Mouse (Mus musculus) stomach, embryonic 14.5 days (tissue): ENCODE results near the gene Setdb1. TPM values are rescaled to one million over a fixed set of nuclear protein-coding genes. Genes with fewer than 3 reads are reported as not detected.
A peak's percentile ranks its signal among the peaks of the same experiment; 100 is the strongest.
"Not testable (repeated sequence)": the region's sequence is repeated elsewhere in the genome, so short reads cannot be mapped to it uniquely, and the experiment has no call there.

ENCODE experiments used
- ATAC-seq: fragments of 200-750 bp; cut with Nextera tagmentation; 2 replicates; pipeline ENCODE4 v1.8.0; 2017; ENCODE audit warnings: low read depth, moderate TSS enrichment; ENCODE audit not compliant: insufficient number of reproducible peaks, insufficient read depth, low FRiP score
- H3K27ac ChIP-seq: fragments of 300-500 bp; sonication (generic); 2 replicates; pipeline ENCODE4 v1.5.1; 2014; ENCODE audit warnings: mild to moderate bottlenecking, low read length, moderate library complexity, mixed read lengths
- H3K27me3 ChIP-seq: fragments of 300-500 bp; sonication (generic); 2 replicates; pipeline ENCODE4 v1.6.1; 2014; ENCODE audit warnings: low read length, control low read depth, mixed read lengths; ENCODE audit not compliant: control insufficient read depth, insufficient read depth
- H3K36me3 ChIP-seq: fragments of 300-500 bp; sonication (generic); 2 replicates; pipeline ENCODE4 v1.6.1; 2014; ENCODE audit warnings: mild to moderate bottlenecking, control low read depth, low read length, moderate library complexity, mixed read lengths; ENCODE audit not compliant: control insufficient read depth, insufficient read depth
- H3K4me1 ChIP-seq: fragments of 300-500 bp; sonication (generic); 2 replicates; pipeline ENCODE4 v1.6.1; 2014; ENCODE audit warnings: low read length, control low read depth, mixed read lengths; ENCODE audit not compliant: control insufficient read depth, insufficient read depth
- H3K4me2 ChIP-seq: fragments of 300-500 bp; sonication (generic); replicated peaks from 2 replicates; pipeline ENCODE4 v1.6.1; 2014; ENCODE audit warnings: low read depth, low read length, control low read depth
- H3K4me3 ChIP-seq: fragments of 300-500 bp; sonication (generic); 2 replicates; pipeline ENCODE4 v1.5.1; 2014; ENCODE audit warnings: low read depth, low read length, control low read depth
- H3K9ac ChIP-seq: fragments of 300-500 bp; sonication (generic); replicated peaks from 2 replicates; pipeline ENCODE4 v1.6.1; 2014; ENCODE audit warnings: low read depth, mild to moderate bottlenecking, control low read depth, low read length, moderate library complexity, mixed read lengths
- H3K9me3 ChIP-seq: fragments of 300-500 bp; sonication (generic); 2 replicates; pipeline ENCODE4 v1.6.1; 2016; ENCODE audit warnings: low read depth, low read length, control low read depth; ENCODE audit not compliant: control insufficient read depth
- whole genome bisulfite sequencing: fragments of 180-500 bp; shearing (Covaris S2); extraction: QIAGEN DNeasy Blood & Tissue Kit; methylation state at CpG from one replicate; pipeline ENCODE4 v1.1.7; 2014; 5-methylcytosine and 5-hydroxymethylcytosine counted together
- polyA plus RNA-seq: library from polyadenylated mRNA; unstranded; fragments of >200 nt; fragmentation: Nextera tagmentation; extraction: Ambion mirVana; gene quantifications from 2 replicates; pipeline ENCODE4 v1.2.1, GENCODE M21; 2014

Gene Setdb1
- polyA plus RNA-seq, 1 experiment from 2014 or later, result 50.8 TPM

DNA sequence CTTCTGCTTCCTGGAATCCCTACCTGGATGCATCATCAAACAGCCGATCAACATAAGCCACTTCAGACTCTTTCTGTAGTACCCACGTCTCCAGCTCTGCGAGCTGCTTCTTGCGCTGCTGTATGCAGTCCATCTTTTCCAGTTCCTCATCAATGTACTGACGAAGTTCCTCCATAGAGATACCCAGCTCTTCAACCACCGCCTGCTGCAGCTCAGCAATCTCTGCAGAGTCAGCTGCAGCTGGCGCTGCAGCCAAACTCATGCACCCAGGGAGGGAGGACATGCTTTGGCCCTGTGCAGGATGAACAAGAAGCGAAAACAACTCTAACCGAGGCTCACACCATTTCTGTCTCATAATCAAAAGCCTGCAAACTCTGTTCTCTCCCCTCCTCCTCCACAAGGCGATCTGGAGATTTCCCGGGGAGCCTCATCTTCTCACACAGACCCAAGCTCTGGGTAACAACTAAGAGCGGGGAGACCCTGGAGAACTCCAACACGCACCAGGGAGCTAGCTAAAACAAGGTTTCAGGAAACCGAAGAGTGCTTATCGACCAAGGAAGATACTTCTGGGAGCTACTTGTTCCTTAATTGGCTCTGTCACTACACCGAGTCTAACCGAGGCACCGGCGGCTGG, 974 bp downstream of the Setdb1 start:
- Histone ChIP-seq H3K4me3 (peak overlapping the region; percentile 42; the same call in 1 of the 2 replicates), H3K36me3 (peaks cover 17% of the 10 kb centered on the region), H3K9ac (0 out of 2 replicates have a peak overlapping the region, but pooled peaks have one; percentile 33)
- H3K27me3 ChIP-seq, ATAC-seq, H3K9me3 ChIP-seq, H3K4me1 ChIP-seq, H3K27ac ChIP-seq, H3K4me2 ChIP-seq: not testable (repeated sequence)
- 26% methylated on average over 8 of the region's 19 CpGs for WGBS

DNA sequence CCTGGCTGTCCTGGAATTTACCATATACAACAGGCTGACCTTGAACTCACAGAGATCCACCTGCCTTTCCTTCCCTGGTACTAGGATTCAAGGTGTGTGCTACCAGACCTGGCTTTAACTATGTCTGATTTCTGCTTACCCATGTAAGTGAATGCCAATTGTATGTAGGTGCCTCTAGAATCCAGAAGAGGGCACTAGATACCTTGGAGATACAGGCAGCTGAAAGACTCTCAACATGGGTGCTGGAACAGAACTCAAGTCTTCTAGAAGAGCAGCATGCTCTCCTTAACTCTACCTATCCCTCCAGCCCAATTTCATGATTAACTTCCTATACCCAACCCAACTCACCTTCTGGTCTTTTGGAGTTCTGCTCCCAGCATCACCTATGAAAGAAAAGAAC, 7.5 kb downstream of the Setdb1 start:
- H3K36me3 ChIP-seq, result peaks cover 57% of the 10 kb centered on the region
- no peak for ATAC-seq

DNA sequence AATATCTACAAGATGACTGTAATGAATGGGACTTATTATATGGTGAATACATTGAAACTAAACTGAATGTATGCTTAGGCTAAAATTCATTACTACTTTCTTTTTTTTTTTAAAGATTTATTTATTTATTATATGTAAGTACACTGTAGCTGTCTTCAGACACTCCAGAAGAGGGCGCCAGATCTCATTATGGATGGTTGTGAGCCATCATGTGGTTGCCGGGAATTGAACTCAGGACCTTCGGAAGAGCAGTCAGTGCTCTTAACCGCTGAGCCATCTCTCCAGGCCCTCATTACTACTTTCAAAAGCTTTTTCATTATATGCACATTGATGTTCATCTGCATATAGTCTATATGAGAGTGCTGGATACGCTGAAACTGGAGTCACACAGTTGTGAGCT, 8.7 kb downstream of the Setdb1 start:
- peaks cover 57% of the 10 kb centered on the region for H3K36me3 ChIP-seq

More for the DNA sequence above, 7.5 kb downstream of the Setdb1 start:
- no peak overlapping the region for H3K27ac ChIP-seq
- no peaks in the 10 kb centered on the region for H3K9me3 ChIP-seq
- H3K27me3 ChIP-seq, result no peaks in the 10 kb centered on the region
- no peaks in the 10 kb centered on the region for H3K4me1 ChIP-seq
- no peak overlapping the region for H3K4me3 ChIP-seq
- H3K9ac ChIP-seq, result no peak overlapping the region
- no peak overlapping the region for H3K4me2 ChIP-seq

DNA sequence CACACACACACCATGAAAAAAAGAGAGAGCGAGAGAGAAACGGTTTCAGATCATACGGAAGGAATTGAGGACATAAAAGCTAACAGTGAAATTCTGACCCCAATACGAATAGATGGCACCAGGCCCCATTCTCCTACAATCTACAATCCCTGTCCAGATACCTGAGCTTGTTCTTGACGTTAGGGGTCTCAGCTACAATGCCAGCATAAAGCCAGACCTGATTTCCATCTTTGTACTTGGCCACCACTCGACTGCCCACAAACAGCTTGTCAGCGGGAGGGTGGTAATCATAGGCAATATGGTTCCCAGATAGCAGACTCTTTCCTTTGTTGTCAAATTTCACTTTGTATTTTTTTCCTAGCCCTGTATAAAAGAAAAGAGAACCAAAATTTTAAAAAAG, 10.5 kb downstream of the Setdb1 start:
- no peaks in the 10 kb centered on the region for H3K27me3 ChIP-seq
- no peaks in the 10 kb centered on the region for H3K9me3 ChIP-seq
- H3K4me3 ChIP-seq, result no peak overlapping the region
- 91% methylated on average over 7 of the region's 7 CpGs for WGBS
- H3K27ac ChIP-seq, result no peak overlapping the region
- peaks cover 58% of the 10 kb centered on the region for H3K36me3 ChIP-seq
- H3K4me1 ChIP-seq, result no peaks in the 10 kb centered on the region
- H3K4me2 ChIP-seq, result no peak overlapping the region
- no peak for ATAC-seq
- H3K9ac ChIP-seq, result no peak overlapping the region

More for the DNA sequence above, 8.7 kb downstream of the Setdb1 start:
- H3K27me3 ChIP-seq, H3K9ac ChIP-seq, H3K4me1 ChIP-seq, ATAC-seq, H3K9me3 ChIP-seq, H3K4me3 ChIP-seq, H3K4me2 ChIP-seq, H3K27ac ChIP-seq: not testable (repeated sequence)
- WGBS, result 93% methylated on average over 5 of the region's 5 CpGs

DNA sequence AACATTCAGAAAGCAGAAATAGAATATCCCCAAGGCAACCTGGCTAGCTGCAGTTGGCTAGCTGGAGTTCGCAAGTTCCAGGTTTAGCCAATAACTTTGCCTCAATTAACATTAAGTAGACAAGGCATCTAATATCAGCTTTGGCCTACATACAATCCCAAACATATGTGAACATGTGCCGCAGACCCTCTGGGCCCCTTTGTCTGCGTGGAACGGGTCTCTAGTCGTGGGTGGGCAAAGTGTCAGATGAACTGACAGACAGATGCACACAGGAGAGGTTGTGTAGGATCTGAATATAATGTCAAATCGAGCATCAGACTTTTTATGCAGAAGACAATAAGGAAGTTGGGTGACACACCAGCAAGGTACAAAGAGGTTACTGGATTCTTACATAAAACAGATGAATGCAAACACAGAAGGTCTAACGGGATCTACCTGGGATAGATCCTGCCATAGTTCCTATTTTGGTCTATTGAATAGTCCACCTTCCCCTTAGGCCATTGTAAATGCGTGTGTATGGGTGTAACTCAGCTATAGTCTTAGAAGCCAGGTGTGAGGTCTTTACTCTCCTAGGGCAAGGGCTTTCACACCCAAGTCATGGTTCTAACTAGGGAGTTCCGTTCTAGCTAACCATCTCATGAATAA, 13.5 kb downstream of the Setdb1 start:
- not testable (repeated sequence) for H3K9me3 ChIP-seq, H3K27me3 ChIP-seq, H3K4me2 ChIP-seq, H3K9ac ChIP-seq, H3K27ac ChIP-seq, H3K4me1 ChIP-seq, H3K4me3 ChIP-seq, ATAC-seq
- peaks cover 73% of the 10 kb centered on the region for H3K36me3 ChIP-seq
- WGBS, result 95% methylated on average over 9 of the region's 9 CpGs

DNA sequence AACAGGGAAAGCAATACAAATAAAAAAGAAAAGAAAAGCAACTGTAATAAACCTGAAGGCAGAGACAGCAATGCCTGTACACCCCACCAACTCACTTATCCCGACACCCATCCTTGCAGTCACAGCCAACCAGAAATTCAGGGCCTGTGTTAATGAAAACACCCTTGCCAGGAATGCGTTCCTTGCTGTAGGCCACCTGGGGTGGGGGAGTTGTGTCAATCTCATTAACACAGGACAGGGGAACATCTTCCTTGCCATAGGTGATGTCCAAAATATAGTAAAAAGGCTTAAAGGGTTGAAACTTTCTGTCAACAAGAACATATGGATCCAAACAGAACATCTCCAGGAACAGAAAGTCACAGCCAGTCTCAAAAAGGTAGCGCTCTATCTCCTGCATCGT, 18.8 kb downstream of the Setdb1 start:
- no peaks in the 10 kb centered on the region for H3K9me3 ChIP-seq
- H3K9ac ChIP-seq, result no peak overlapping the region
- H3K4me3 ChIP-seq, result no peak overlapping the region
- ATAC-seq, result no peak
- no peaks in the 10 kb centered on the region for H3K4me1 ChIP-seq
- peaks cover 84% of the 10 kb centered on the region for H3K36me3 ChIP-seq
- WGBS, result 92% methylated on average over 4 of the region's 4 CpGs
- no peak overlapping the region for H3K4me2 ChIP-seq
- H3K27me3 ChIP-seq, result no peaks in the 10 kb centered on the region
- H3K27ac ChIP-seq, result no peak overlapping the region

GRCm38 (mm10) chr3:95337345-95337744, 19.7 kb downstream of the Setdb1 start:
- ATAC-seq, result no peak
- Histone ChIP-seq H3K27me3 (no peaks in the 10 kb centered on the region), H3K4me3 (no peak overlapping the region), H3K9me3 (no peaks in the 10 kb centered on the region), H3K4me1 (no peaks in the 10 kb centered on the region), H3K4me2 (no peak overlapping the region), H3K36me3 (peaks cover 83% of the 10 kb centered on the region), H3K27ac (no peak overlapping the region), H3K9ac (no peak overlapping the region)
- WGBS, result 95% methylated on average over 4 of the region's 4 CpGs

- peaks cover 72% of the 10 kb centered on the region for H3K36me3 ChIP-seq
- H3K4me2 ChIP-seq, result no peak overlapping the region
- no peaks in the 10 kb centered on the region for H3K9me3 ChIP-seq
- WGBS, result 62% methylated on average over 1 of the region's 1 CpGs
- ATAC-seq, result no peak
- H3K27ac ChIP-seq, result no peak overlapping the region
- H3K9ac ChIP-seq, result no peak overlapping the region
- no peak overlapping the region for H3K4me3 ChIP-seq
- H3K4me1 ChIP-seq, result no peaks in the 10 kb centered on the region
- H3K27me3 ChIP-seq, result no peaks in the 10 kb centered on the region
Measured at GRCm38 (mm10) chr3:95331528-95331927, 25.5 kb downstream of the Setdb1 start.
